Mouse (Mus musculus) kidney, adult 2 months (tissue): ENCODE data around the gene Igsf11.

Source experiments
- CTCF ChIP-seq: fragments of 200-500 bp; conservative IDR thresholded peaks from 2 replicates; pipeline ENCODE4 v1.5.1; 2011; ENCODE audit warnings: low read depth, mild to moderate bottlenecking, control low read depth, low read length, moderate library complexity, mixed read lengths; ENCODE audit not compliant: insufficient read depth, insufficient read length
- POLR2A ChIP-seq: fragments of 200-500 bp; IDR thresholded peaks from one replicate; pipeline ENCODE4 v1.6.1; 2011; ENCODE audit warnings: low read depth, low read length, control low read depth

- TF ChIP-seq POLR2A (no peak), CTCF (no peak)
Observed at GRCm38 (mm10) chr16:38892371-38892770, at the start of gene Igsf11.
